Mouse (Mus musculus) liver, postnatal 0 days (tissue): ENCODE measurements around the gene Eef1akmt1. TPM values are rescaled to one million over a fixed set of nuclear protein-coding genes. Genes with fewer than 3 reads are reported as not detected.

Experiments
- ATAC-seq: fragments of 200-750 bp; cut with Nextera tagmentation; 2 replicates; pipeline ENCODE4 v1.8.0; 2017; ENCODE audit warnings: mild to moderate bottlenecking, moderate library complexity
- DNase-seq: peaks from one replicate; pipeline ENCODE4 v3.0.0-alpha.2; 2016
- H3K27ac ChIP-seq: fragments of 300-500 bp; sonication (generic); 2 replicates; pipeline ENCODE4 v1.5.1; 2014; ENCODE audit warnings: antibody characterized with exemption, moderate library complexity, mild to moderate bottlenecking, low read depth
- H3K27me3 ChIP-seq: fragments of 300-500 bp; sonication (generic); 2 replicates; pipeline ENCODE4 v1.6.1; 2014; ENCODE audit warnings: low read length, control low read depth, mixed read lengths; ENCODE audit not compliant: insufficient read depth
- H3K36me3 ChIP-seq: fragments of 300-500 bp; sonication (generic); replicated peaks from 2 replicates; pipeline ENCODE4 v1.6.1; 2014; ENCODE audit warnings: mild to moderate bottlenecking, control low read depth, low read length, moderate library complexity, mixed read lengths; ENCODE audit not compliant: insufficient read depth
- H3K4me1 ChIP-seq: fragments of 300-500 bp; sonication (generic); 2 replicates; pipeline ENCODE4 v1.6.1; 2014; ENCODE audit warnings: antibody characterized with exemption, mild to moderate bottlenecking, control low read depth; ENCODE audit not compliant: insufficient read depth
- H3K4me2 ChIP-seq: fragments of 300-500 bp; sonication (generic); 2 replicates; pipeline ENCODE4 v1.6.1; 2014; ENCODE audit warnings: low read depth, mild to moderate bottlenecking, low read length, moderate library complexity, mixed read lengths
- H3K4me3 ChIP-seq: fragments of 300-500 bp; sonication (generic); 2 replicates; pipeline ENCODE4 v1.5.1; 2014; ENCODE audit warnings: low read depth, low read length
- H3K9ac ChIP-seq: fragments of 300-500 bp; sonication (generic); replicated peaks from 2 replicates; pipeline ENCODE4 v1.6.1; 2014; ENCODE audit warnings: mild to moderate bottlenecking, moderate library complexity
- H3K9me3 ChIP-seq: fragments of 300-500 bp; sonication (generic); 2 replicates; pipeline ENCODE4 v1.6.1; 2016; ENCODE audit warnings: mild to moderate bottlenecking, control low read depth, low read length, mixed read lengths
- CTCF ChIP-seq: sonication (generic); IDR thresholded peaks from 2 replicates; pipeline ENCODE4 v1.5.1; 2016; ENCODE audit warnings: antibody characterized with exemption, low read depth
- EP300 ChIP-seq: IDR thresholded peaks from 2 replicates; pipeline ENCODE4 v1.6.1; 2016; ENCODE audit warnings: antibody characterized with exemption, low read depth, mild to moderate bottlenecking
- WGBS: fragments of 180-500 bp; shearing (Covaris S2); extraction: QIAGEN DNeasy Blood & Tissue Kit; methylation state at CpG from one replicate; pipeline ENCODE4 v1.1.7; 2014; ENCODE audit not compliant: insufficient replicate concordance; 5-methylcytosine and 5-hydroxymethylcytosine counted together
- polyA plus RNA-seq: library from polyadenylated mRNA; unstranded; fragments of >200 nt; fragmentation: Nextera tagmentation; extraction: Ambion mirVana; gene quantifications from 2 replicates; pipeline ENCODE4 v1.2.1, GENCODE M21; 2015

Eef1akmt1 gene
- polyA plus RNA-seq, 1 experiment from 2014 or later = 17.6 TPM

GRCm38 (mm10) chr14:57527598-57527997, 43.8 kb downstream of the Eef1akmt1 start:
- Histone ChIP-seq H3K4me1 (peaks cover 13% of the 10 kb centered on the region), H3K27me3 (peaks cover 33% of the 10 kb centered on the region), H3K4me2 (no peak overlapping the region), H3K9ac (no peak overlapping the region), H3K36me3 (no peaks in the 10 kb centered on the region), H3K27ac (no peak overlapping the region), H3K9me3 (no peaks in the 10 kb centered on the region), H3K4me3 (no peak overlapping the region)
- 53% methylated on average over 2 of the region's 2 CpGs for WGBS
- DNase-seq (no peak), ATAC-seq (no peak)
- no peak for TF ChIP-seq CTCF
- TF ChIP-seq EP300 = no peak

- H3K36me3 ChIP-seq = no peaks in the 10 kb centered on the region
- TF ChIP-seq EP300 (no peak), CTCF (no peak)
- no peak for DNase-seq
- no peak overlapping the region for H3K9ac ChIP-seq
- no peak overlapping the region for H3K4me2 ChIP-seq
- H3K4me3 ChIP-seq = no peak overlapping the region
- no peak for ATAC-seq
- peaks cover 13% of the 10 kb centered on the region for H3K4me1 ChIP-seq
- peaks cover 33% of the 10 kb centered on the region for H3K27me3 ChIP-seq
- 34% methylated on average over 5 of the region's 7 CpGs for WGBS
- no peak overlapping the region for H3K27ac ChIP-seq
- H3K9me3 ChIP-seq = no peaks in the 10 kb centered on the region
Observed at GRCm38 (mm10) chr14:57527122-57527521, 44.3 kb downstream of the Eef1akmt1 start.

- Histone ChIP-seq H3K27ac (no peak overlapping the region), H3K9ac (no peak overlapping the region), H3K36me3 (no peaks in the 10 kb centered on the region), H3K4me2 (peak overlapping the region; percentile 95), H3K4me1 (peaks cover 13% of the 10 kb centered on the region), H3K27me3 (peaks cover 33% of the 10 kb centered on the region), H3K4me3 (peak overlapping the region; percentile 64; the same call in 1 of the 2 replicates), H3K9me3 (no peaks in the 10 kb centered on the region)
- no peak for TF ChIP-seq EP300
- TF ChIP-seq CTCF = no peak
- DNase-seq (no peak), ATAC-seq (0 out of 2 replicates have a peak, but pooled peaks have one; percentile 2)
- WGBS = 44% methylated on average over 10 of the region's 10 CpGs
Observed at GRCm38 (mm10) chr14:57526050-57526623, 45.3 kb downstream of the Eef1akmt1 start.

GRCm38 (mm10) chr14:57525388-57526049, 45.9 kb downstream of the Eef1akmt1 start:
- H3K36me3 ChIP-seq = no peaks in the 10 kb centered on the region
- no peak for TF ChIP-seq CTCF
- TF ChIP-seq EP300 = no peak
- H3K4me2 ChIP-seq = peak overlapping the region; percentile 95
- H3K9me3 ChIP-seq = no peaks in the 10 kb centered on the region
- peak overlapping the region; percentile 52; the same call in 1 of the 2 replicates for H3K9ac ChIP-seq
- H3K27me3 ChIP-seq = peaks cover 33% of the 10 kb centered on the region
- peak; percentile 89 for ATAC-seq
- peak overlapping the region; percentile 64 for H3K4me3 ChIP-seq
- no peak overlapping the region for H3K27ac ChIP-seq
- WGBS = 1% methylated on average over 47 of the region's 60 CpGs
- H3K4me1 ChIP-seq = peaks cover 13% of the 10 kb centered on the region
- peak; percentile 78 for DNase-seq

GRCm38 (mm10) chr14:57524671-57525387, 46.6 kb downstream of the Eef1akmt1 start, which contains the start of gene Il17d:
Il17d (plus strand) TSS chr14:57524777.
- H3K4me3 ChIP-seq = peak within 1 kb of the TSS; percentile 64
- H3K27me3 ChIP-seq = peaks cover 33% of the 10 kb centered on the region
- 2% methylated on average over 74 of the region's 104 CpGs for WGBS
- peak within 1 kb of the TSS; percentile 52 for H3K9ac ChIP-seq
- no peak for TF ChIP-seq CTCF
- no peak for TF ChIP-seq EP300
- peak; percentile 26 for DNase-seq
- ATAC-seq = no peak; the same call in 1 of the 2 replicates
- H3K4me1 ChIP-seq = peaks cover 13% of the 10 kb centered on the region
- no peaks in the 10 kb centered on the region for H3K9me3 ChIP-seq
- H3K36me3 ChIP-seq = no peaks in the 10 kb centered on the region
- H3K27ac ChIP-seq = no peak within 1 kb of the TSS
- H3K4me2 ChIP-seq = peak within 1 kb of the TSS; percentile 95

GRCm38 (mm10) chr14:57523762-57524161, 47.6 kb downstream of the Eef1akmt1 start:
- peaks cover 33% of the 10 kb centered on the region for H3K27me3 ChIP-seq
- TF ChIP-seq CTCF = no peak
- TF ChIP-seq EP300 = no peak
- H3K4me3 ChIP-seq = no peak overlapping the region
- H3K36me3 ChIP-seq = no peaks in the 10 kb centered on the region
- peaks cover 9% of the 10 kb centered on the region for H3K4me1 ChIP-seq
- no peak for ATAC-seq
- no peak overlapping the region for H3K4me2 ChIP-seq
- H3K27ac ChIP-seq = no peak overlapping the region
- H3K9ac ChIP-seq = no peak overlapping the region
- no peak for DNase-seq
- no peaks in the 10 kb centered on the region for H3K9me3 ChIP-seq
- 82% methylated on average over 9 of the region's 9 CpGs for WGBS
